ENCODE assay signal across 10 mouse cellular contexts in genomic region chr15:93775199-93775745, GRCm38 (mm10).
DNase-seq lines count a peak whose midpoint lies in the region; ATAC-seq lines count a peak whose summit lies in the region.
"Had no signal": no experiment of that assay in that cellular context is flagged by ENCODE, and none has a peak within 500 bp of the region (broad histone marks: within the 10 kb centered on the region; RNA-seq: fewer than 3 reads in every experiment).

No protein-coding gene starts in this region.

- WGBS in midbrain, embryonic 14.5 days, result 63% methylated on average over 12 of the region's 12 CpGs
- WGBS in midbrain, embryonic 13.5 days, result 73% methylated on average over 12 of the region's 12 CpGs
- WGBS in kidney, embryonic 14.5 days, result 16% methylated on average over 12 of the region's 12 CpGs
- 73% methylated on average over 12 of the region's 12 CpGs for WGBS in limb, embryonic 12.5 days
- WGBS in liver, embryonic 12.5 days (ENCODE audit: insufficient replicate concordance), result 74% methylated on average over 12 of the region's 12 CpGs

- H3K27ac ChIP-seq in midbrain, embryonic 14.5 days (replicated peaks; ENCODE audit: low read depth, low read length), result no peak overlapping the region
- H3K27ac ChIP-seq in midbrain, embryonic 13.5 days, result no peak overlapping the region
- peak overlapping the region; percentile 18; the same call in 1 of the 2 replicates for H3K27ac ChIP-seq in kidney, embryonic 14.5 days (ENCODE audit: low read depth, low read length)
- peak overlapping the region; percentile 72; the same call in 1 of the 2 replicates for H3K27ac ChIP-seq in limb, embryonic 12.5 days
- H3K27ac ChIP-seq in liver, embryonic 12.5 days, result no peak overlapping the region
- H3K27ac ChIP-seq: heart, embryonic 15.5 days; lung, embryonic 15.5 days had no signal

- no peak overlapping the region for H3K9ac ChIP-seq in midbrain, embryonic 14.5 days (replicated peaks; ENCODE audit: low read length)
- no peak overlapping the region for H3K9ac ChIP-seq in midbrain, embryonic 13.5 days (replicated peaks)
- H3K9ac ChIP-seq in kidney, embryonic 14.5 days (ENCODE audit: low read depth, low read length), result no peak overlapping the region
- H3K9ac ChIP-seq in limb, embryonic 12.5 days (replicated peaks), result no peak overlapping the region
- no peak overlapping the region for H3K9ac ChIP-seq in liver, embryonic 12.5 days
- H3K9ac ChIP-seq: heart, embryonic 15.5 days; lung, embryonic 15.5 days had no signal

- ATAC-seq in midbrain, embryonic 14.5 days (ENCODE audit: low FRiP score, low TSS enrichment), result no peak
- no peak for ATAC-seq in midbrain, embryonic 13.5 days
- ATAC-seq in kidney, embryonic 14.5 days (ENCODE audit: low FRiP score, low TSS enrichment), result peak; percentile 82
- ATAC-seq in limb, embryonic 12.5 days (ENCODE audit: insufficient number of reproducible peaks, insufficient read depth, low FRiP score, low TSS enrichment, low read depth), result no peak
- ATAC-seq in liver, embryonic 12.5 days, result no peak

- H3K4me1 ChIP-seq in midbrain, embryonic 14.5 days (ENCODE audit: control insufficient read depth, insufficient read depth, low read length), result no peaks in the 10 kb centered on the region
- H3K4me1 ChIP-seq in midbrain, embryonic 13.5 days (replicated peaks), result no peaks in the 10 kb centered on the region
- H3K4me1 ChIP-seq in kidney, embryonic 14.5 days (ENCODE audit: control insufficient read depth, insufficient read depth, low read length), result no peaks in the 10 kb centered on the region
- H3K4me1 ChIP-seq in limb, embryonic 12.5 days (replicated peaks), result peaks cover 17% of the 10 kb centered on the region; the same call in 1 of the 2 replicates
- H3K4me1 ChIP-seq in liver, embryonic 12.5 days, result no peaks in the 10 kb centered on the region
- H3K4me1 ChIP-seq: heart, embryonic 15.5 days had no signal

- no peaks in the 10 kb centered on the region for H3K27me3 ChIP-seq in midbrain, embryonic 14.5 days (ENCODE audit: control insufficient read depth, insufficient read depth, low read length)
- H3K27me3 ChIP-seq in midbrain, embryonic 13.5 days, result no peaks in the 10 kb centered on the region
- no peaks in the 10 kb centered on the region for H3K27me3 ChIP-seq in kidney, embryonic 14.5 days (ENCODE audit: control insufficient read depth, insufficient read depth, low read length)
- H3K27me3 ChIP-seq in limb, embryonic 12.5 days, result no peaks in the 10 kb centered on the region
- H3K27me3 ChIP-seq in liver, embryonic 12.5 days (replicated peaks), result no peaks in the 10 kb centered on the region
- H3K27me3 ChIP-seq: heart, embryonic 15.5 days; lung, embryonic 15.5 days had no signal

- H3K4me2 ChIP-seq in midbrain, embryonic 14.5 days (ENCODE audit: low read length), result no peak overlapping the region
- H3K4me2 ChIP-seq in midbrain, embryonic 13.5 days (replicated peaks), result no peak overlapping the region
- no peak overlapping the region for H3K4me2 ChIP-seq in kidney, embryonic 14.5 days (replicated peaks; ENCODE audit: low read depth, low read length)
- no peak overlapping the region for H3K4me2 ChIP-seq in limb, embryonic 12.5 days
- H3K4me2 ChIP-seq in liver, embryonic 12.5 days, result no peak overlapping the region
- H3K4me2 ChIP-seq: heart, embryonic 15.5 days; lung, embryonic 15.5 days had no signal

- DNase-seq in cerebellum, postnatal 14 days, result peak; percentile 91 to 92
- DNase-seq in cerebellum, adult 8-10 months, result no peak
- DNase-seq in midbrain, embryonic 14.5 days, result peak; percentile 51
- DNase-seq in embryo, embryonic 9.5 days (ENCODE audit: extremely low spot score), result no peak

- no peak overlapping the region for H3K4me3 ChIP-seq in midbrain, embryonic 14.5 days (replicated peaks; ENCODE audit: low read depth, low read length)
- H3K4me3 ChIP-seq in midbrain, embryonic 13.5 days (replicated peaks), result no peak overlapping the region
- H3K4me3 ChIP-seq in kidney, embryonic 14.5 days (ENCODE audit: low read length), result no peak overlapping the region
- no peak overlapping the region for H3K4me3 ChIP-seq in limb, embryonic 12.5 days (replicated peaks)
- H3K4me3 ChIP-seq in liver, embryonic 12.5 days, result no peak overlapping the region
- H3K4me3 ChIP-seq: heart, embryonic 15.5 days; lung, embryonic 15.5 days had no signal

- no peaks in the 10 kb centered on the region for H3K36me3 ChIP-seq in midbrain, embryonic 14.5 days (ENCODE audit: control insufficient read depth, insufficient read depth, low read length)
- no peaks in the 10 kb centered on the region for H3K36me3 ChIP-seq in midbrain, embryonic 13.5 days
- H3K36me3 ChIP-seq in kidney, embryonic 14.5 days (ENCODE audit: control insufficient read depth, insufficient read depth, low read length), result no peaks in the 10 kb centered on the region
- no peaks in the 10 kb centered on the region for H3K36me3 ChIP-seq in limb, embryonic 12.5 days
- H3K36me3 ChIP-seq in liver, embryonic 12.5 days, result no peaks in the 10 kb centered on the region
- H3K36me3 ChIP-seq: heart, embryonic 15.5 days; lung, embryonic 15.5 days had no signal

- H3K9me3 ChIP-seq in midbrain, embryonic 14.5 days (ENCODE audit: control insufficient read depth, low read length), result no peaks in the 10 kb centered on the region
- H3K9me3 ChIP-seq in midbrain, embryonic 13.5 days, result no peaks in the 10 kb centered on the region
- no peaks in the 10 kb centered on the region for H3K9me3 ChIP-seq in kidney, embryonic 14.5 days (ENCODE audit: control insufficient read depth, low read length)
- no peaks in the 10 kb centered on the region for H3K9me3 ChIP-seq in limb, embryonic 12.5 days
- no peaks in the 10 kb centered on the region for H3K9me3 ChIP-seq in liver, embryonic 12.5 days (replicated peaks)
- H3K9me3 ChIP-seq: heart, embryonic 15.5 days; lung, embryonic 15.5 days had no signal

Comparison
In these comparisons a context has a peak if more than half of its experiments do, and no peak if none do; other contexts are left out.
1. DNase-seq: peak in cerebellum, postnatal 14 days (2 of 2) and midbrain, embryonic 14.5 days (single experiment); none in cerebellum, adult 8-10 months (single experiment) and embryo, embryonic 9.5 days (single experiment).
2. H3K27ac ChIP-seq: peak in kidney, embryonic 14.5 days (single experiment) and limb, embryonic 12.5 days (single experiment); none in midbrain, embryonic 14.5 days (single experiment), midbrain, embryonic 13.5 days (single experiment) and liver, embryonic 12.5 days (single experiment).